Mouse (Mus musculus): ENCODE data around the gene Mbtps2.

- no peak for TF ChIP-seq TAL1 (IDR thresholded peaks at IDR 0.05; ENCODE audit: low read length)
- no peak for TF ChIP-seq GATA1 (IDR thresholded peaks at IDR 0.05; ENCODE audit: low read length)
Measured at GRCm38 (mm10) chrX:157633676-157634414, 35.3 kb upstream of the Mbtps2 start.

Measured in erythroblast, embryonic 14.5 days (primary cell).